Mouse (Mus musculus): Measurements from ENCODE around the gene Dnajc11. TPM values are rescaled to one million over a fixed set of nuclear protein-coding genes. Genes with fewer than 3 reads are reported as not detected.
A peak's percentile ranks its signal among the peaks of the same experiment; 100 is the strongest.

Dnajc11 gene
- polyA plus RNA-seq, 1 experiment from 2014 or later = 121 TPM

- Histone ChIP-seq H3K27me3 (ENCODE audit: low read depth, poor library complexity, severe bottlenecking) (no peaks in the 10 kb centered on the region), H3K4me3 (no peak overlapping the region), H3K9me3 (replicated peaks) (no peaks in the 10 kb centered on the region), H3K36me3 (peaks cover 97% of the 10 kb centered on the region), H3K27ac (no peak overlapping the region), H3K4me1 (peaks cover 26% of the 10 kb centered on the region)
- WGBS = 15% methylated on average over 5 of the region's 5 CpGs
- peak; percentile 86 for DNase-seq (ENCODE audit: low spot score)
Observed at GRCm38 (mm10) chr4:151981363-151981762, 47.9 kb downstream of the Dnajc11 start.

- Histone ChIP-seq H3K36me3 (peaks cover 82% of the 10 kb centered on the region), H3K27ac (peak overlapping the region; percentile 10; the same call in 1 of the 2 replicates), H3K4me3 (no peak overlapping the region), H3K27me3 (ENCODE audit: low read depth, poor library complexity, severe bottlenecking) (no peaks in the 10 kb centered on the region), H3K4me1 (peaks cover 42% of the 10 kb centered on the region), H3K9me3 (replicated peaks) (no peaks in the 10 kb centered on the region)
- no peak for DNase-seq (ENCODE audit: low spot score)
- 53% methylated on average over 17 of the region's 17 CpGs for WGBS
Observed at GRCm38 (mm10) chr4:151983043-151983442, 49.6 kb downstream of the Dnajc11 start.

- Histone ChIP-seq H3K27ac (peak overlapping the region; percentile 10; the same call in 1 of the 2 replicates), H3K27me3 (ENCODE audit: low read depth, poor library complexity, severe bottlenecking) (no peaks in the 10 kb centered on the region), H3K9me3 (replicated peaks) (no peaks in the 10 kb centered on the region), H3K4me3 (no peak overlapping the region), H3K36me3 (peaks cover 78% of the 10 kb centered on the region), H3K4me1 (peaks cover 47% of the 10 kb centered on the region)
- DNase-seq (ENCODE audit: low spot score) = peak; percentile 46
- WGBS = 32% methylated on average over 8 of the region's 9 CpGs
Observed at GRCm38 (mm10) chr4:151983560-151983959, 50.1 kb downstream of the Dnajc11 start.

- no peak for DNase-seq (ENCODE audit: low spot score)
- 0 out of 2 replicates have a peak overlapping the region, but pooled peaks have one; percentile 21 for H3K27ac ChIP-seq
- H3K4me3 ChIP-seq = no peak overlapping the region
- no peaks in the 10 kb centered on the region for H3K27me3 ChIP-seq (ENCODE audit: low read depth, poor library complexity, severe bottlenecking)
- peaks cover 72% of the 10 kb centered on the region for H3K36me3 ChIP-seq
- H3K9me3 ChIP-seq (replicated peaks) = no peaks in the 10 kb centered on the region
- H3K4me1 ChIP-seq = peaks cover 57% of the 10 kb centered on the region
- 32% methylated on average over 10 of the region's 10 CpGs for WGBS
Observed at GRCm38 (mm10) chr4:151985886-151986285, 52.4 kb downstream of the Dnajc11 start.

- H3K4me3 ChIP-seq = no peak overlapping the region
- 70% methylated on average over 8 of the region's 8 CpGs for WGBS
Observed at GRCm38 (mm10) chr4:151986650-151987049, 53.2 kb downstream of the Dnajc11 start.

GRCm38 (mm10) chr4:151988014-151988341 is 54.5 kb downstream of the Dnajc11 start:
- peak overlapping the region; percentile 95 for H3K27ac ChIP-seq
- peaks cover 53% of the 10 kb centered on the region for H3K4me1 ChIP-seq
- H3K27me3 ChIP-seq (ENCODE audit: low read depth, poor library complexity, severe bottlenecking) = no peaks in the 10 kb centered on the region
- no peaks in the 10 kb centered on the region for H3K9me3 ChIP-seq (replicated peaks)
- H3K4me3 ChIP-seq = peak overlapping the region; percentile 89
- no peak for DNase-seq (ENCODE audit: low spot score)
- 31% methylated on average over 10 of the region's 10 CpGs for WGBS
- H3K36me3 ChIP-seq = peaks cover 72% of the 10 kb centered on the region

More at GRCm38 (mm10) chr4:151986650-151987049, 53.2 kb downstream of the Dnajc11 start:
- no peaks in the 10 kb centered on the region for H3K27me3 ChIP-seq (ENCODE audit: low read depth, poor library complexity, severe bottlenecking)
- DNase-seq (ENCODE audit: low spot score) = no peak
- H3K27ac ChIP-seq = no peak overlapping the region
- H3K4me1 ChIP-seq = peaks cover 57% of the 10 kb centered on the region
- H3K9me3 ChIP-seq (replicated peaks) = no peaks in the 10 kb centered on the region
- H3K36me3 ChIP-seq = peaks cover 72% of the 10 kb centered on the region

- Histone ChIP-seq H3K4me1 (peaks cover 52% of the 10 kb centered on the region), H3K36me3 (peaks cover 72% of the 10 kb centered on the region), H3K9me3 (replicated peaks) (no peaks in the 10 kb centered on the region), H3K27ac (peak within 1 kb of the TSS; percentile 95), H3K4me3 (peak within 1 kb of the TSS; percentile 89), H3K27me3 (ENCODE audit: low read depth, poor library complexity, severe bottlenecking) (no peaks in the 10 kb centered on the region)
- DNase-seq (ENCODE audit: low spot score) = peak; percentile 85
- WGBS = 1% methylated on average over 54 of the region's 54 CpGs
Observed at GRCm38 (mm10) chr4:151988342-151989109, 55.0 kb downstream of the Dnajc11 start, which contains the start of gene Thap3. Gene Thap3, minus strand, starts transcription at chr4:151988997.

- Histone ChIP-seq H3K9me3 (replicated peaks) (no peaks in the 10 kb centered on the region), H3K27me3 (ENCODE audit: low read depth, poor library complexity, severe bottlenecking) (no peaks in the 10 kb centered on the region), H3K4me1 (peaks cover 51% of the 10 kb centered on the region), H3K36me3 (peaks cover 72% of the 10 kb centered on the region), H3K4me3 (peak overlapping the region; percentile 89), H3K27ac (peak overlapping the region; percentile 95)
- WGBS = 25% methylated on average over 6 of the region's 6 CpGs
- no peak for DNase-seq (ENCODE audit: low spot score)
Observed at GRCm38 (mm10) chr4:151989110-151989488, 55.6 kb downstream of the Dnajc11 start.

GRCm38 (mm10) chr4:151992091-151992490 is 58.6 kb downstream of the Dnajc11 start:
- H3K4me1 ChIP-seq = peaks cover 53% of the 10 kb centered on the region
- no peaks in the 10 kb centered on the region for H3K27me3 ChIP-seq (ENCODE audit: low read depth, poor library complexity, severe bottlenecking)
- peaks cover 49% of the 10 kb centered on the region for H3K36me3 ChIP-seq
- 95% methylated on average over 9 of the region's 9 CpGs for WGBS
- no peaks in the 10 kb centered on the region for H3K9me3 ChIP-seq (replicated peaks)
- no peak overlapping the region for H3K27ac ChIP-seq
- DNase-seq (ENCODE audit: low spot score) = no peak
- no peak overlapping the region for H3K4me3 ChIP-seq

- H3K27ac ChIP-seq = no peak overlapping the region
- H3K4me1 ChIP-seq = peaks cover 49% of the 10 kb centered on the region
- no peak overlapping the region for H3K4me3 ChIP-seq
- 87% methylated on average over 6 of the region's 6 CpGs for WGBS
- H3K9me3 ChIP-seq (replicated peaks) = no peaks in the 10 kb centered on the region
- H3K36me3 ChIP-seq = peaks cover 49% of the 10 kb centered on the region
- DNase-seq (ENCODE audit: low spot score) = no peak
- no peaks in the 10 kb centered on the region for H3K27me3 ChIP-seq (ENCODE audit: low read depth, poor library complexity, severe bottlenecking)
Observed at GRCm38 (mm10) chr4:151993035-151993434, 59.5 kb downstream of the Dnajc11 start.

- peak; percentile 69 for DNase-seq (ENCODE audit: low spot score)
- peak overlapping the region; percentile 96 for H3K27ac ChIP-seq
- peaks cover 45% of the 10 kb centered on the region for H3K36me3 ChIP-seq
- H3K4me3 ChIP-seq = peak overlapping the region; percentile 100
- no peaks in the 10 kb centered on the region for H3K27me3 ChIP-seq (ENCODE audit: low read depth, poor library complexity, severe bottlenecking)
- H3K4me1 ChIP-seq = peaks cover 36% of the 10 kb centered on the region
- H3K9me3 ChIP-seq (replicated peaks) = no peaks in the 10 kb centered on the region
- 2% methylated on average over 61 of the region's 61 CpGs for WGBS
Observed at GRCm38 (mm10) chr4:151994228-151995171, 61.0 kb downstream of the Dnajc11 start.

GRCm38 (mm10) chr4:151995371-151996172 is 62.1 kb downstream of the Dnajc11 start:
- H3K4me3 ChIP-seq = peak overlapping the region; percentile 100
- peak overlapping the region; percentile 96 for H3K27ac ChIP-seq
- H3K9me3 ChIP-seq (replicated peaks) = no peaks in the 10 kb centered on the region
- H3K27me3 ChIP-seq (ENCODE audit: low read depth, poor library complexity, severe bottlenecking) = no peaks in the 10 kb centered on the region
- under 1% methylated on average over 110 of the region's 111 CpGs for WGBS
- DNase-seq (ENCODE audit: low spot score) = no peak
- peaks cover 36% of the 10 kb centered on the region for H3K4me1 ChIP-seq
- H3K36me3 ChIP-seq = peaks cover 35% of the 10 kb centered on the region

Measured in limb, embryonic 10.5 days (tissue).